Mouse (Mus musculus) right cerebral cortex, postnatal 36 days (tissue): ENCODE data around the gene Cramp1l.
"Not testable (repeated sequence)": the region's sequence is repeated elsewhere in the genome, so short reads cannot be mapped to it uniquely, and the experiment has no call there.

Experiments
- DNase-seq, 2 experiments: peaks; one replicate each; pipeline ENCODE4 v3.0.0; 2022; ENCODE audit warnings: low spot score in 2 of 2, mixed read lengths in 1 of 2

The Cramp1l gene

DNA sequence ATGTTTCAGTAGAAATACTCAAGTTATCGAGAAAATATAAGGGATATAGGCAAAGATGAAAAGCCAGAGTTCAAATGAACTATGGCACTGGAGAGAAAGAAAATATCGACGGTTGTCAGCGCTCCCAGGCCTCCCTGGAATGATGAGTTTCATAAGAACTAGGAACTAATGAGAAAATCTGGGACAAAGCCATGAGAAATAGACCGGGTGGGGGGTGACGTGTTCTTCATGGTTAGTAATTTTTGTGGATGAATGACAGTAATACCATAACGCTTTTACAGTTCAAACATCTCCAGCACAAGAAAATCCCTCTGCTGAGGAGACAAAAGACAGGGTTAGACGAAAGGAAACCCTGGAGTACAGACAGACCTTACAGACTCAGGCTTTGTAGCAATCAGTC is 56.2 kb downstream of the Cramp1l start:
- no peak for DNase-seq

DNA sequence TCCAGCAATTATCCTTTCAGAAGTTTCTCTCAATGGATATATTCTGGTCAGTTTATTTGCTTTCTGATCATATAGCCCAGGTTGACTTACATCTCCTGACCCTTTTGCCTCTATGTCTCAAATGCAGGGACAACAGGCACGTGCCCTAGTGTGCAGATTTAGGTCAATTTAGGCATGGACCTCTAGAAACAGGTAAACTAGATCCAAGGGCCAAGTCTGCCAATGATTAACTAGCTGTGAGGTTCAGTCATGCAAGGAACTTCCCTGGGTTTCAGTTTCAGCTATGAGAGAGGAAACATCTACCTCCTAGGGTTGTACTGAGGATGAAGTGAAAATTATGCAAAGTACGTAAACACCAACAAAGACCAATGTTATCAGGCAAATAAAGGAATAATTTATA is 62.3 kb downstream of the Cramp1l start:
- DNase-seq, result no peak

DNA sequence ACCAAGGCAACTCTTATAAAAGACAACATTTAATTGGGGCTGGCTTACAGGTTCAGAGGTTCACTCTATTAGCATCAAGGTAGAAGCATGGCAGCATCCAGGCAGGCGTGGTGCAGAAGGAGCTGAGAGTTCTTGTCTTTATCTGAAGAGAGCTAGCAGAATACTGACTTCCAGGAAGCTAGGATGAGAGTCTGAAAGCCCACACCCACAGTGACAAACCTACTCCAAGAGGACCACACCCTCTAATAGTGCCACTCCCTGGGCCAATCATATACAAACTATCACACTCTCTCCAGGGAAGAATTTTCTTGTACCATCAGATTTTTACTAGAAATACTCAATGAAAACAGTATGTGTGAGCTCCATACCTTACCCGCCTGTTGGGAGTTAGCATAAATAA is 64.9 kb downstream of the Cramp1l start:
- DNase-seq, result no peak

DNA sequence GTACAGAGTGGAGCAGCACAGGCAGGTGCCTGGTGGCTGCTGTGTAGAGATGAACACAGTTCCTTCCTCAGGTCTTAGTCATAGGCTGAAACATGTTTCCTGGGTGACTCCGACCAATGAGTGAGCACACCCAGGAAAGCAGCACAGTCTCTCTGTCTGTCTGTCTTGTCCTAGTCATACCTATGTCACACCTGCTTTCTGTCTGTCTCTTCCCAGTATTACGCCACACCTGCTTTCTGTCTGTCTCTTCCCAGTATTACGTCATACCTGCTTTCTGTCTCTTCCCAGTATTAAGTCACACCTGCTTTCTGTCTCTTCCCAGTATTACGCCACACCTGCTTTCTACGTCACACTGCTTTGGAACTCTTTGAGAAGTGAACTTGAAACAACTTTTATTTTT is 67.4 kb downstream of the Cramp1l start:
- DNase-seq, result no peak

DNA sequence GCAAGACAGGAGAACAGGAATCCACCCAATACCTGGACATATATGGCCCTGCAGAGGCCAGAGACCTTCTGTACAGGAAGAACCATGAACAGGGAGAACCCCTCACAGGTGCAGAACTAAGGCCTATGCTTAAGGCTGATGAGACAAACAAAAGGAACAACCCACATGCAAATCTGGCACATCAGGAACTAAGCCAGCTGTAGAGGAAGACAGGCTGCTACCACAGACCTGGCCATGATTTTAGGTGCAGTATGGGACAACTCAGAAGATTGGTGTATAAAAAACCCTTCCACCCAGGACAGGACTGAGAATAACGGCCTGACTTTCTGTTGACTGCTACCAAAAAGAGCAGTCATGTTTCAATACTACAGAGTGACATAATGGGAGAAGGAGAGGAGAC is 72.0 kb downstream of the Cramp1l start:
- DNase-seq, result not testable (repeated sequence)

DNA sequence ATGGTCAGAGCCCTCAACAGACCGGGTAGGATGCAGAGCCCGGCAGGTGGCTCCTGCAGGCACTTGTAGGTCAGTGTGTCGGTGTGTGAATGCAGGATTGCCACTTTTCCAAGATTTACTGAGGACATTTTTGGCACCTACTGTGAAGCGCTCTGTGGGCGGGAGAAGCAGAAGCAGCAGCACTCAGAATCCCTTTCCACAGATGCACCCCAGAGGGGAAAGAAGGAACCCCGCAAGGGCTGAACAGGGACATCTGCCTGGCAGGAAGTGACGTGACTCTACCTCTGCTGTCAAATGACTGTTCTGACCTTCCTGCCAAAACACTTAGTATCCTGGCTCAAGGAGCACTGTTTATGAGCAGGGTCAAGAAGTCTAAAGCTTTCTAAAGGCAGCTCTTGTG is 72.6 kb downstream of the Cramp1l start:
- DNase-seq, result peak; percentile 52 to 83

DNA sequence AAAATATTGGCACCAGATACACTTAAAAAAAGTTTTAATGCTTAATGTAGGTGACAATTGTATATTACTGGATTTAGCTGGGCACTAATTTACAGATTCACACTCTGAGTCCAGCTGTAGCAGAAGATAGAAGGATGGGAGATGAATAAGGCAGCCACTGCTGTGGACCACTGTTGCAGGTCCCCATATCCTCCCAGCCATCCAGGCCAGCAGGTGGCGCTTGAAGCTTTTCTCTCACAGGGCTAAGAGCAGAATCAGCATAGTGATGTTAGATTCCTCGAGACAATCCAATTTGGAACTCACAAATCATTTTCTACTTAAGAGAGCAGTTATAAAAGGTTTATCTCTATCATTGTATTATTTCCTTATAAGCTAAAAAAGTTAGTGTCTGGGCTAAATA is 73.1 kb downstream of the Cramp1l start:
- peak in 1 of 2 experiments; percentile 33 for DNase-seq

DNA sequence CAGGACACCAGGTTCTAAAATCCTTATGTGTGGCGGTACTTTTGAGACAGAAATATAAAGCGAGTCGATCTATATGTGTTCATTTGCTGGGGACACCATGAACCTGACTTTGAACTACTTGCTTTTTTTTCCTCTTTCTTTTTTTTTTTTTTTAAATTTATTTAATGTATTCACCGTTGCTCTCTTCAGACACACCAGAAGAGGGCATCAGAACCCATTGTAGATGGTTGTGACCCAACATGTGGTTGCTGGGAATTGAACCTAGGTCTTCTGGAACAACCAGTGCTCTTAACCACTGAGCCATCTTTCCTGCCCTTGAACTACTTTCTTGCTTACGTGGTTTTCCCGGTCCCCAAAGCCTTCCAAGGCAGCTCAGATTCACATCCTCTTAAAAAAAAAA is 78.3 kb downstream of the Cramp1l start:
- DNase-seq, result no peak

DNA sequence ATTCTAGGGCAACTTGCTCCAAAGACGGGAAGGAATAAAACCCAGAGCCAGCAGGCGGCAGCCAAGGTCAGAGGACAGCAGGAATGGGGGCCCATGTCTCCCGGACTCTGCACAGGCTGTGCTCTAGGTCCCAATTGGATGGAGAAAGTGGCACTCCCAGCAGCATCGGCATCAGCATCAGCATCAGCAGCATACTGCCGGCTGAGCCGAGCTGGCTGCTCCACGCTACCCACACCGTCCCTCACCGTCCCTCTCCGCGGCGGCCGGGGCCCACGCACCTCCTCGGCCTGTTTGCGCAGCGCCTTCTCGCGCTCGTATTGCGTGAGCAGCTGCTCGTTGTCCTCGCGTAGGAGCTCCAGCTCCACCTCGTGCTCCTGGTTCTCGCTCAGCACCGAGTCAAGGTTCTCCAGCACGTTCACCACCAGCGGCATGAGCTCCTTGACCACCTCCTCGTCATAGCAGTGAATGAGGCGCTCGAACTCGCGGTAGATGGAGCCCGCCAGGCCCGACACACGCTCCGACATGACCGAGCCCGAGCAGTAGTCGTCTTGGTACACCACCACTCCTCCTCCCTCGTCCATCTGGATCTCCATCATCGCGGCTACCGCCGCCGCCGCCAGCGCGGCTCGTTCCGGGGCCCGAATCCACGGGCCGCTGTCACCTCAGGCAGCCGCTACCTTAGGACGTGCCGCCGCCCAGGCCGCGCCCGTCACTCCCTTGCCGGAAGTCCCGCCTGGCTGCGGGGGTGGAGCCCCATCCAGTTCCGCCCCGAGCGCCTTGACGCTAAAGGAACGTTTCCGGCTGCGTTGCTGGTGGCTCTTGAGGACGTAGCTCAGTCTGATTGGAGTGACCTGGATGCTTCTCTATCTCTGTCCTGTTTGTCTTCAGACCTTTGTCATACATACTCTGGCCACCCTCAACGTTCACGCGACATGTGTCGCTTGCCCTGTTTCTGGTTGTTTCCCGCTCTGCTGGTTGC is 79.0 kb downstream of the Cramp1l start, which contains the start of gene Mapk8ip3:
Mapk8ip3 (minus strand) TSS at position 719 of the 979 bp plus-strand sequence.
- peak; percentile 95 to 96 for DNase-seq

DNA sequence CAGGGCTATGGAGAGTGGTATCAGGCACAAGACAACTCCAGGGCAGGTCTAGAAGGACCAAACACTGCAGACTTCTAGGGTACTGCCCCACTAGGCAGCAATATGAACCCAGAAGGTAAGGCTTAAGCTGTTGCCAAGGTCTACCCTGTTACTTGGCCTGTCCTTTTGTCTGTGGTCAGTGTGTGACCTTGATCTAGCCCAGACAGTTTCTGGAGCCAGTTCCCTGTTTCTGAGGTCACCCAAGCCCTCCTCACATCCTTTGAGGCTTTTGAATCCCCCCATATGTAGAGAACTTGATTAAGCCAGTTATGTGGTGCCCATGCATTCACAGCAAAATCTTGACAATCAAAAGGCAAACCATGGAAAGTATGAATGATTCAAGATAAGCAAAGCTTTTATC is 79.9 kb downstream of the Cramp1l start:
- DNase-seq, result no peak

DNA sequence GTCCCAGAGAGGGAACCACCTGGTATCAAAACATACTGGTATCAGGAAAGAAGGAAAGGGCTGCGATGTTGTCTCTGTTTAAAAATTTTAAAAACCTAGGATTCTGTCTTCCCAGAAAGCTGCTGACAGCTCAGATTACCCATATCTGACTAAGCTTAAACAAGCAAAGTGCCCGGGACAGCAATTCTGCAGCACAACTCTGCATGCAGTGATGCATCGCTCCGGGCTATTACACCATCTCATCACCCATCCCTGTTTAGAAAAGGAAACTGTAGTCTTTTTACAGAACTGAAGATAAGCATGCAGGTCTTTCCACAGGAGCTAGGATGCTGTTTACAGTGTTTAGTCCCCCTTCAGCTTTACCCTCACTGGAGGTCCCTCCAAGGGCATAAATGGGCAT is 80.7 kb downstream of the Cramp1l start:
- DNase-seq, result no peak

DNA sequence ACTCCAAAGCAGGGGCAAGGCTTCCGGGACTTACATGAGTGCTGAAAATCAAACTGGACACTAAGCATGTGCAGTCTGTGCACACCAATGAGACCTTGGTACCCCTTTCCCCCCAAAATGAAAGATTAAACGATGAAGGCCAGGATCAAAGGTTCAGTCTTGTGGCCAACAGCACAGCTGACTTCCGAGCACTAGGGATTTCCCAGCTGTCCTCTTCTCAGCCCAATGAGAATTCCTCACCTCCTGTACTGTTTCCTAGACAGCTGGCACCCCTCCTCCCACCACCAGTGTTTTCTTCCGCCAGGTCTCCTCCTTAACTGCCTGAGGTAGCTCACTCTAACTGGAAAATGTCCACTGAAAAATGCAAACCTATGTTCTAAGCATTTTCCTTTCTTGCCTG is 82.4 kb downstream of the Cramp1l start:
- DNase-seq, result no peak

DNA sequence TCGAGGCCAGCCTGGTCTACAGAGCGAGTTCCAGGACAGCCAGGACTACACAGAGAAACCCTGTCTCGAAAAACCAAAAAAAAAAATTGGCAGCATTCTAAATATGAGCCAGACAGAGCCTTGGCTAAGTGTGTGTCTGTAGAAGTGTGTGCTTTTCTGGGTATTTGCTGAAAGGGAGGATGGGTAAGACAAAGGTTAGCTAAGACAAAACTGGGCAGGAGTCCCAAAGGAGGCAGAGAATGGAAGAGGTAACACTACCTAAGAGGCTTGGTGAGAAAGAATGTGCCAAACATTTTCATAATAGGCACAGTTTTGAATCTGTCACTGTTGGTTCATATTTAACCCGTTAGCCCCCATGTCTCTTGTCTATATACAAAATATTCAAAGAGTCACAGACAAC is 83.2 kb downstream of the Cramp1l start:
- DNase-seq, result no peak

DNA sequence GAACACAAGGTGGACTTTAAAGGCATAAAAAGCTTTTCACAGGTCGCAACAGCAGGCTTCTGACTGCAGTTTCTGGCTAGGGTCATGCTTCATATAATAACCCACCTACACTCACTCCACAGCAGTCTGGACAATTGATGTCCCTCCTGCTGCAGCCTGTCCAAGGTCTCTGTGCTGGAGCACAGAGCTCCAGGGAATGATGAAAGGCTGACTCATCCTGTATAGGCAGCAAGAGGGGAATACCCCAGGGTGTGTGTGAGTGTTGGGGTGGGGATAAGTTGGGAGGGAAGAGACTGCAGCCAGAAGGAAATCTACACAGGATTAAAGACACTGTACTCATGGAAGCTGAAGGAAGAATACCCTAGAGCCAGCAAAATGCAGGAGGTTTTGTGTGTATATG is 86.1 kb downstream of the Cramp1l start:
- no peak for DNase-seq

DNA sequence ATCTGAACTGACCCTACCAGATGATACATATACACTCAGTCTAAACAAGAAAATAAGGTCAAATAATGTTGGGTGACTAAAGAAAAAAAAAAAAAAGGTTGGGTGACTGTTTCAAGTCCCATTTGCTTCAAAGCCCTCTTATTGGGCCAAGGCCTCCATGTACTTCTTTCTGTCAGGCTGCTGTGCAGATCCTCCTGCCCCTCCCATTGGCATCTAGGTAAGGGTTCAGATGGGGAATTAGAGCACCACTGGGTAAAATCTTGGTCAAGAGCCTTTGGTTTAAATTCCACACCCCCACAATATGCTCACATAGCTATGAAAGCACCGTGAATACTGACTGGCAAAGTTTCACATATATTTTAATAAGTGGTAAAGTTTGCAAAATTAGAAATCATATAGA is 92.3 kb downstream of the Cramp1l start:
- DNase-seq, result no peak

DNA sequence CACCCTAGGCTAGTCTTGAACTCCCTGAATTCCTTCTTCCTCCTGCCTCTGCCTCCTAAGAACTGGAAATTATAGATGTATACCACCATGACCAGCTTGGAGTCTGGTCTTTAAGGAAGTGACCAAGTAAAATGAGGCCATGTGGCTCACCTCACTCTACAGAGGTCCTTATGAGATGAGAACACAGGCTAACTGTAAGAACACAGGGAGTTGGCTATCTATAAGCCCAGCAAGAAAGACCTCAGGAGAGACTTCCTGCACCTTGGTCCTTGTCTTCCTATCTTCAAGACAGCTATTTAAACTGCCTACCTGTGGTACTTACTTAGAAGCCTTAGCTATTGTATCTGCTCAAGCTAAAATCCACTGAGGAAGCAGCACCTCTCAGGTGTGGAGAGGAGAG is 101.6 kb downstream of the Cramp1l start:
- no peak for DNase-seq
